25 mouse cellular contexts compared by ENCODE assay signal in genomic region chr19:59424975-59425374, GRCm38 (mm10). TPM values are rescaled to one million over a fixed set of nuclear protein-coding genes. Genes with fewer than 3 reads are reported as not detected.
DNase-seq lines count a peak whose midpoint lies in the region; ATAC-seq lines count a peak whose summit lies in the region.
"Had no signal": no experiment of that assay in that cellular context is flagged by ENCODE, and none has a peak within 500 bp of the region (broad histone marks: within the 10 kb centered on the region; RNA-seq: fewer than 3 reads in every experiment).

No protein-coding gene starts in this region.

- H3K4me3 ChIP-seq in embryonic facial prominence, embryonic 12.5 days, result no peak overlapping the region
- no peak overlapping the region for H3K4me3 ChIP-seq in embryonic facial prominence, embryonic 10.5 days
- H3K4me3 ChIP-seq in limb, embryonic 10.5 days, result no peak overlapping the region
- no peak overlapping the region for H3K4me3 ChIP-seq in limb, embryonic 13.5 days
- H3K4me3 ChIP-seq: forebrain, embryonic 10.5 days; forebrain, embryonic 13.5 days; gastrocnemius, adult 2 months; heart, embryonic 12.5 days; heart, embryonic 15.5 days; hindbrain, embryonic 10.5 days; hindbrain, embryonic 13.5 days had no signal

- H3K27ac ChIP-seq in embryonic facial prominence, embryonic 12.5 days, result peak overlapping the region; percentile 50; the same call in 1 of the 2 replicates
- no peak overlapping the region for H3K27ac ChIP-seq in embryonic facial prominence, embryonic 10.5 days (replicated peaks)
- H3K27ac ChIP-seq in limb, embryonic 10.5 days, result peak overlapping the region; percentile 33; the same call in 1 of the 2 replicates
- peak overlapping the region; percentile 70 for H3K27ac ChIP-seq in limb, embryonic 13.5 days
- H3K27ac ChIP-seq: forebrain, embryonic 13.5 days; gastrocnemius, adult 2 months; heart, embryonic 15.5 days; hindbrain, embryonic 10.5 days; hindbrain, embryonic 13.5 days had no signal

- 0 out of 2 replicates have a peak, but pooled peaks cover 7% of the 10 kb centered on the region for H3K27me3 ChIP-seq in embryonic facial prominence, embryonic 12.5 days
- H3K27me3 ChIP-seq in embryonic facial prominence, embryonic 10.5 days (replicated peaks; ENCODE audit: low read depth, poor library complexity, severe bottlenecking), result peaks cover 32% of the 10 kb centered on the region
- peaks cover 47% of the 10 kb centered on the region for H3K27me3 ChIP-seq in limb, embryonic 10.5 days (ENCODE audit: low read depth, poor library complexity, severe bottlenecking)
- H3K27me3 ChIP-seq in limb, embryonic 13.5 days, result peaks cover 16% of the 10 kb centered on the region

- no peak for DNase-seq in embryonic facial prominence, embryonic 10.5 days (ENCODE audit: low spot score)
- no peak for DNase-seq in limb, embryonic 10.5 days (ENCODE audit: low spot score)
- DNase-seq in urinary bladder, postnatal 4 days (ENCODE audit: low spot score in 2 of 2), result no peak
- DNase-seq in kidney, postnatal 14 days, result no peak
- DNase-seq: adrenal gland, postnatal 10 days; adrenal gland, postnatal 36 days; cerebellum, adult 18-20 months; cerebellum, adult 9-10 months; cerebellum, postnatal 14 days; gastrocnemius, adult 2 months; gastrocnemius, postnatal 14 days; heart, adult 18-20 months; heart, postnatal 10 days; heart, postnatal 36 days had no signal

- H3K4me2 ChIP-seq in embryonic facial prominence, embryonic 12.5 days (replicated peaks), result no peak overlapping the region
- H3K4me2 ChIP-seq in limb, embryonic 13.5 days (replicated peaks), result no peak overlapping the region
- H3K4me2 ChIP-seq: forebrain, embryonic 13.5 days; heart, embryonic 12.5 days; heart, embryonic 15.5 days; hindbrain, embryonic 13.5 days had no signal

- ATAC-seq in embryonic facial prominence, embryonic 12.5 days (ENCODE audit: insufficient number of reproducible peaks, insufficient read depth, low FRiP score, low TSS enrichment), result no peak
- peak; percentile 55 for ATAC-seq in limb, embryonic 13.5 days (ENCODE audit: low FRiP score, low read depth)
- ATAC-seq in activated CD4-positive, CD25-positive, alpha-beta regulatory T cell, adult 4 months, result no peak
- ATAC-seq: forebrain, embryonic 13.5 days; forebrain, embryonic 16.5 days; hindbrain, embryonic 16.5 days had no signal

- WGBS in embryonic facial prominence, embryonic 12.5 days, result 41% methylated on average over 7 of the region's 7 CpGs
- WGBS in embryonic facial prominence, embryonic 10.5 days, result 56% methylated on average over 7 of the region's 7 CpGs
- 43% methylated on average over 7 of the region's 7 CpGs for WGBS in limb, embryonic 10.5 days
- 29% methylated on average over 7 of the region's 7 CpGs for WGBS in limb, embryonic 13.5 days

- no peaks in the 10 kb centered on the region for H3K36me3 ChIP-seq in embryonic facial prominence, embryonic 12.5 days
- peaks cover 6% of the 10 kb centered on the region; the same call in 1 of the 2 replicates for H3K36me3 ChIP-seq in embryonic facial prominence, embryonic 10.5 days (replicated peaks)
- peaks cover 9% of the 10 kb centered on the region for H3K36me3 ChIP-seq in limb, embryonic 10.5 days
- peaks cover 6% of the 10 kb centered on the region for H3K36me3 ChIP-seq in limb, embryonic 13.5 days
- H3K36me3 ChIP-seq: heart, embryonic 12.5 days; heart, embryonic 15.5 days; hindbrain, embryonic 10.5 days; hindbrain, embryonic 13.5 days had no signal

- no peaks in the 10 kb centered on the region for H3K9me3 ChIP-seq in embryonic facial prominence, embryonic 12.5 days
- H3K9me3 ChIP-seq in embryonic facial prominence, embryonic 10.5 days, result peaks cover 5% of the 10 kb centered on the region; the same call in 1 of the 2 replicates
- H3K9me3 ChIP-seq in limb, embryonic 10.5 days (replicated peaks), result peaks cover 5% of the 10 kb centered on the region; the same call in 1 of the 2 replicates
- H3K9me3 ChIP-seq in limb, embryonic 13.5 days, result peaks cover 6% of the 10 kb centered on the region
- H3K9me3 ChIP-seq: hindbrain, embryonic 13.5 days had no signal

- no peak overlapping the region for H3K9ac ChIP-seq in embryonic facial prominence, embryonic 12.5 days
- H3K9ac ChIP-seq in limb, embryonic 13.5 days, result no peak overlapping the region
- H3K9ac ChIP-seq: forebrain, embryonic 13.5 days; heart, embryonic 12.5 days; heart, embryonic 15.5 days; hindbrain, embryonic 13.5 days had no signal

- H3K4me1 ChIP-seq in embryonic facial prominence, embryonic 12.5 days, result peaks cover 32% of the 10 kb centered on the region
- peaks cover 41% of the 10 kb centered on the region for H3K4me1 ChIP-seq in embryonic facial prominence, embryonic 10.5 days
- H3K4me1 ChIP-seq in limb, embryonic 10.5 days, result peaks cover 45% of the 10 kb centered on the region
- H3K4me1 ChIP-seq in limb, embryonic 13.5 days, result peaks cover 44% of the 10 kb centered on the region
- H3K4me1 ChIP-seq: heart, embryonic 12.5 days; heart, embryonic 15.5 days had no signal

RNA-seq across cellular contexts. Expression of gene Emx2, which starts 33.2 kb away (rescaled TPM):
- 20.6 and 23.7 TPM in 2 replicates for polyA plus RNA-seq in embryonic facial prominence, embryonic 12.5 days (2016; fragmentation: Nextera tagmentation; extraction: Ambion mirVana)
- 8.0 and 12.1 TPM in 2 replicates for polyA plus RNA-seq in embryonic facial prominence, embryonic 10.5 days (2016; fragmentation: Nextera tagmentation; extraction: Ambion mirVana)
- polyA plus RNA-seq in limb, embryonic 10.5 days (2016; fragmentation: Nextera tagmentation; extraction: Ambion mirVana), result 12.0 and 12.7 TPM in 2 replicates
- polyA plus RNA-seq in limb, embryonic 13.5 days (2015; fragmentation: Nextera tagmentation; extraction: Ambion mirVana), result 18.7 and 18.9 TPM in 2 replicates
- not detected for polyA plus RNA-seq in activated CD4-positive, CD25-positive, alpha-beta regulatory T cell, adult 4 months (2017; shearing (Covaris generic))
- polyA plus RNA-seq: heart, embryonic 12.5 days; heart, embryonic 15.5 days; hindbrain, embryonic 16.5 days had no signal
